Mouse (Mus musculus) brain, embryonic 14.5 days (tissue): ENCODE measurements around the gene Cntn5.

Source experiments
- CTCF ChIP-seq: fragments of 200-500 bp; IDR thresholded peaks from 2 replicates; pipeline ENCODE4 v1.5.1; 2012; ENCODE audit warnings: inconsistent platforms, mild to moderate bottlenecking, moderate library complexity, borderline replicate concordance; ENCODE audit not compliant: insufficient read depth, insufficient read length; ENCODE audit errors: extremely low read depth
- POLR2A ChIP-seq: fragments of 200-500 bp; IDR thresholded peaks from 2 replicates; pipeline ENCODE4 v1.6.1; 2012; ENCODE audit warnings: mild to moderate bottlenecking, inconsistent platforms, borderline replicate concordance; ENCODE audit not compliant: poor library complexity, insufficient read depth, insufficient read length, severe bottlenecking; ENCODE audit errors: extremely low read depth

GRCm38 (mm10) chr9:10226013-10226412 is 678.6 kb downstream of the Cntn5 start:
- TF ChIP-seq CTCF, result no peak
- TF ChIP-seq POLR2A, result no peak
